Mouse (Mus musculus) frontal cortex, postnatal 36 days (tissue): ENCODE data around the gene Zfc3h1.

Experiments
- DNase-seq, 2 experiments: peaks; one replicate each; pipeline ENCODE4 v3.0.0; 2022; ENCODE audit warnings: low spot score in 2 of 2

Zfc3h1 gene

DNA sequence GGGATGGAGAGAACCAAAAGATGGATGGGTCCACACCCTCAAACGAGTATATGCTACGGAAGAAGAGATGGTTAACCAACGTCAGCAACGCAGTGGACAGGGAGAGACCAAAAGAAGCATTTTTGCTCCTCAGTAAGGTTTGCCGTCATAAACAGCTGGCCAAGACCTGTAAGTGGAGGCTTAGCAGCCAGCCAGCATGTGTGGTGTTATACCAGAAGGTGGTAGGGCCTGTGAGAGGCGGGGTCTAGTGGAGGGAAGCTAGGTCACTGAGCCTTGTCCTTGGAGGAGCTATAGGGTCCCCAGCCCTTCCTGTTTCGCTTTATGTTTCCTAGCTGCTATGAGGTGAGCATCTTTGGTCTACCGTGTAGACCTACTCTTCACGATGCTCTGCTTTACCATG, 91.7 kb downstream of the Zfc3h1 start:
- no peak for DNase-seq

DNA sequence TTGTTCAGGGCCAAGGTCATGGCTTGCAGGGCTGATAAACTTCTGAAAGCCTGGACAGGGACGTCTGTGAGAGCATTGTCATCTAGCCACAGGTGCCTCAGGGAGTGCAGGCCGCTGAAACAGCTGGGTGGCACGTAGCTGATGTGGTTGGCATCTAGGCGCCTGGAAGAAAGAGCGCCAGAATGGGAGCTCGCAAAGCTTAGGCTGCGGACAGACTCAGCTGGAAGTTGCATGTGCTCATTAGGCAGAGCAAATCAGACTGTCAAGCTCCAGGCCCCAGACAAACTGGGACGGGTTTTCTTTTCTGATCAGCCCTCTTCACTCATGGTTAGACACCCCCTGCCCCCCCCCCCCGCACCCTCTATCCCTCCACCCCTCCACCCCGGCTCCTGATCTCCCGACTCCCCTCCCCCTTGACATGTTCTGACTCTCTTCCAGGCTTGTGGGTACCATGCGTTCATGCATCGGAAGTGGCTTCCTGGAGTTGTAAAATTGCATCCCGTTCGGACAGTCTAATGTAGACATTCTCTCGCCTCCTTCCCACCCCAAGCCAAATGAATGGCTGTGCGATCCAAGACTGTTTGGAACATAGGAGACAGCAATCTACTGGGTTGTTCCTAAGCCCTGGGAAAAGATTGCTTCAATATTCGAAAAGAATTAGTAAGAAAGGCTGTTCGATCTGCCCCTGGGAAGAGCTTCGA, 93.8 kb downstream of the Zfc3h1 start:
- no peak for DNase-seq
